Mouse (Mus musculus) spleen, adult 2 months (tissue): ENCODE results near the gene Atl1. TPM values are rescaled to one million over a fixed set of nuclear protein-coding genes. Genes with fewer than 3 reads are reported as not detected.

Source experiments
- DNase-seq, 2 experiments: peaks; one replicate each; pipeline versions ENCODE4 v3.0.0 to v3.0.0-alpha.2; 2012 to 2021; ENCODE audit warnings: low spot score in 2 of 2, low read depth in 1 of 2
- H3K27ac ChIP-seq: fragments of 200-500 bp; 2 replicates; pipeline ENCODE4 v1.5.1; 2012; ENCODE audit warnings: low read length, inconsistent platforms; ENCODE audit not compliant: insufficient read depth
- H3K27me3 ChIP-seq: fragments of 200-500 bp; 2 replicates; pipeline ENCODE4 v1.6.1; 2012; ENCODE audit warnings: mild to moderate bottlenecking, moderate library complexity, low read length, inconsistent platforms; ENCODE audit not compliant: control insufficient read depth, insufficient read depth
- H3K36me3 ChIP-seq: fragments of 200-500 bp; 2 replicates; pipeline ENCODE4 v1.6.1; 2012; ENCODE audit warnings: mild to moderate bottlenecking, low read length, inconsistent platforms; ENCODE audit not compliant: control insufficient read depth, insufficient read depth
- H3K4me1 ChIP-seq: fragments of 200-500 bp; 2 replicates; pipeline ENCODE4 v1.6.1; 2011; ENCODE audit warnings: inconsistent platforms; ENCODE audit not compliant: control insufficient read depth, insufficient read depth, insufficient read length
- H3K4me3 ChIP-seq: fragments of 200-500 bp; 2 replicates; pipeline ENCODE4 v1.5.1; 2011; ENCODE audit warnings: mild to moderate bottlenecking, inconsistent platforms; ENCODE audit not compliant: insufficient read depth, insufficient read length; ENCODE audit errors: extremely low read depth
- CTCF ChIP-seq: fragments of 200-500 bp; IDR thresholded peaks from 2 replicates; pipeline ENCODE4 v1.5.1; 2011; ENCODE audit warnings: mild to moderate bottlenecking, inconsistent platforms; ENCODE audit not compliant: insufficient read depth, insufficient read length, insufficient replicate concordance; ENCODE audit errors: extremely low read depth
- POLR2A ChIP-seq: fragments of 200-500 bp; IDR thresholded peaks from 2 replicates; pipeline ENCODE4 v1.6.1; 2011; ENCODE audit warnings: low read depth, low read length, inconsistent platforms
- WGBS: fragments of 180-500 bp; shearing (Covaris S2); methylation state at CpG from one replicate; pipeline ENCODE4 v1.1.7; 2018; 5-methylcytosine and 5-hydroxymethylcytosine counted together
- polyA plus RNA-seq: library from polyadenylated mRNA; depleted of rRNA; stranded (reverse); fragments of >200 nt; gene quantifications from 2 replicates; pipeline ENCODE4 v1.2.3, GENCODE M21; 2012

Atl1 gene
- polyA plus RNA-seq, 1 experiment, result 0.78 TPM

- no peak overlapping the region for H3K4me3 ChIP-seq
- no peak for DNase-seq
- H3K27ac ChIP-seq, result no peak overlapping the region
- WGBS, result 70% methylated on average over 7 of the region's 7 CpGs
- no peaks in the 10 kb centered on the region for H3K27me3 ChIP-seq
- H3K36me3 ChIP-seq, result no peaks in the 10 kb centered on the region
- no peaks in the 10 kb centered on the region for H3K4me1 ChIP-seq
- TF ChIP-seq CTCF (no peak), POLR2A (no peak)
These were observed 34.3 kb downstream of the Atl1 start for GRCm38 (mm10) chr12:69926716-69927115.

GRCm38 (mm10) chr12:69937731-69938130 lies 45.3 kb downstream of the Atl1 start:
- Histone ChIP-seq H3K27me3 (no peaks in the 10 kb centered on the region), H3K4me3 (no peak overlapping the region), H3K27ac (no peak overlapping the region), H3K36me3 (no peaks in the 10 kb centered on the region), H3K4me1 (no peaks in the 10 kb centered on the region)
- no peak for DNase-seq
- TF ChIP-seq CTCF, result no peak
- TF ChIP-seq POLR2A, result no peak
- 80% methylated on average over 5 of the region's 5 CpGs for WGBS

GRCm38 (mm10) chr12:69939291-69939690 lies 46.9 kb downstream of the Atl1 start:
- H3K4me3 ChIP-seq, result no peak overlapping the region
- H3K27me3 ChIP-seq, result no peaks in the 10 kb centered on the region
- H3K27ac ChIP-seq, result no peak overlapping the region
- no peaks in the 10 kb centered on the region for H3K4me1 ChIP-seq
- TF ChIP-seq CTCF (no peak), POLR2A (no peak)
- DNase-seq, result no peak
- no peaks in the 10 kb centered on the region for H3K36me3 ChIP-seq
- WGBS, result 90% methylated on average over 2 of the region's 2 CpGs

GRCm38 (mm10) chr12:69941655-69942329 lies 49.4 kb downstream of the Atl1 start:
- no peak overlapping the region for H3K27ac ChIP-seq
- WGBS, result 87% methylated on average over 1 of the region's 1 CpGs
- H3K27me3 ChIP-seq, result no peaks in the 10 kb centered on the region
- TF ChIP-seq CTCF, result no peak
- no peak for TF ChIP-seq POLR2A
- no peak overlapping the region for H3K4me3 ChIP-seq
- no peak for DNase-seq
- no peaks in the 10 kb centered on the region for H3K36me3 ChIP-seq
- no peaks in the 10 kb centered on the region for H3K4me1 ChIP-seq

- Histone ChIP-seq H3K4me3 (no peak overlapping the region), H3K36me3 (no peaks in the 10 kb centered on the region), H3K4me1 (no peaks in the 10 kb centered on the region), H3K27ac (no peak overlapping the region), H3K27me3 (no peaks in the 10 kb centered on the region)
- DNase-seq, result no peak
- 96% methylated on average over 5 of the region's 5 CpGs for WGBS
- no peak for TF ChIP-seq POLR2A
- TF ChIP-seq CTCF, result no peak
These were observed 53.4 kb downstream of the Atl1 start for GRCm38 (mm10) chr12:69945861-69946260.

- Histone ChIP-seq H3K4me1 (no peaks in the 10 kb centered on the region), H3K27ac (no peak overlapping the region), H3K27me3 (no peaks in the 10 kb centered on the region), H3K36me3 (no peaks in the 10 kb centered on the region), H3K4me3 (no peak overlapping the region)
- DNase-seq, result no peak
- WGBS, result 82% methylated on average over 3 of the region's 3 CpGs
- TF ChIP-seq CTCF (no peak), POLR2A (no peak)
These were observed 55.1 kb downstream of the Atl1 start for GRCm38 (mm10) chr12:69947502-69947901.

GRCm38 (mm10) chr12:69957378-69957777 lies 65.0 kb downstream of the Atl1 start:
- no peak overlapping the region for H3K27ac ChIP-seq
- H3K36me3 ChIP-seq, result peaks cover 1% of the 10 kb centered on the region
- H3K4me3 ChIP-seq, result no peak overlapping the region
- no peaks in the 10 kb centered on the region for H3K4me1 ChIP-seq
- TF ChIP-seq CTCF (no peak), POLR2A (no peak)
- no peak for DNase-seq
- 61% methylated on average over 2 of the region's 2 CpGs for WGBS
- no peaks in the 10 kb centered on the region for H3K27me3 ChIP-seq
